Mouse (Mus musculus): ENCODE measurements at regions not wholly inside any gene's neighbourhood (a gene's known extent, or its start where the extent isn't known, plus 50 kb on each side); places are given as distances from the start of the nearest gene placed in this dataset.
A peak's percentile ranks its signal among the peaks of the same experiment; 100 is the strongest.

DNA sequence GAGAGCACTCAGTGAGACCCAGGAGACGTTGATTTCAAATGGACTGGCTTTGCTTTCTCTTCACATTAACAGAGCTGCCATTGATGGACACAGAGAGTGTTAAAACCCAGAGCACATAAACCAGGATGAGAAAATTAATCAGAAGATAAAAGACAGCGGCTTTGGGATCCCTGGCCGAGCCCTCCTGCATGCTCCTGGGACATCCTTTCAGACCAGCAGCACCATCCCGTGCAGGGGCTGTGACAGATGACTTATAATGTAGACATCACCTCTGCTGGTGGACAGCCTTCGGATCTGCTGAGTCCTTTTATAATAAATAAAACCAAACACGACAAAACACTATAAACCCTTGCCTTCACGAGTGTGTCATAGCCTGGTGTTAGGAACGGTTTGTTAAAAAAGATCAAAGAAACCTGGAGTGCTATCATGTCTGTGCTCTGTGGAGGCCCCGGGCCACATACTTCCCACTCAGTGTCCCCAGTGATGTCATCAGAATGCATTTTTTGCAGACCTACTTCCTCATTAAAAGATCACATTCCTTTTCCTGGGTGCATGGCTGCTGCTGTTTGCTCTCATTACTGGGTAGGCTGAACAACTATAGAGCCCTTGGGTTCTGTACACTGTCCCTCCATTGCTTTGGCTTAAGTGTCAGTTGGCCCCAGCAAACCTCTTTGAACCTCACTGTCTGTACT lies 130.2 kb upstream of the Serp2 start:
- WGBS: 26% methylated on average over 9 of the region's 9 CpGs
- peaks cover 14% of the 10 kb centered on the region for H3K4me1 ChIP-seq (ENCODE audit: control insufficient read depth, insufficient read depth, low read depth, low read length)
- no peak for ATAC-seq
- no peaks in the 10 kb centered on the region for H3K36me3 ChIP-seq (ENCODE audit: control insufficient read depth, insufficient read depth, low read length)
- H3K9ac ChIP-seq (ENCODE audit: low read depth, low read length): no peak overlapping the region
- H3K27me3 ChIP-seq (replicated peaks; ENCODE audit: control insufficient read depth, insufficient read depth, low read length): no peaks in the 10 kb centered on the region
- no peaks in the 10 kb centered on the region for H3K9me3 ChIP-seq (ENCODE audit: control insufficient read depth, low read length)
- no peak overlapping the region for H3K4me3 ChIP-seq (ENCODE audit: low read length)
- no peak overlapping the region for H3K27ac ChIP-seq (ENCODE audit: low read depth, low read length)
- H3K4me2 ChIP-seq (ENCODE audit: low read length): no peak overlapping the region

DNA sequence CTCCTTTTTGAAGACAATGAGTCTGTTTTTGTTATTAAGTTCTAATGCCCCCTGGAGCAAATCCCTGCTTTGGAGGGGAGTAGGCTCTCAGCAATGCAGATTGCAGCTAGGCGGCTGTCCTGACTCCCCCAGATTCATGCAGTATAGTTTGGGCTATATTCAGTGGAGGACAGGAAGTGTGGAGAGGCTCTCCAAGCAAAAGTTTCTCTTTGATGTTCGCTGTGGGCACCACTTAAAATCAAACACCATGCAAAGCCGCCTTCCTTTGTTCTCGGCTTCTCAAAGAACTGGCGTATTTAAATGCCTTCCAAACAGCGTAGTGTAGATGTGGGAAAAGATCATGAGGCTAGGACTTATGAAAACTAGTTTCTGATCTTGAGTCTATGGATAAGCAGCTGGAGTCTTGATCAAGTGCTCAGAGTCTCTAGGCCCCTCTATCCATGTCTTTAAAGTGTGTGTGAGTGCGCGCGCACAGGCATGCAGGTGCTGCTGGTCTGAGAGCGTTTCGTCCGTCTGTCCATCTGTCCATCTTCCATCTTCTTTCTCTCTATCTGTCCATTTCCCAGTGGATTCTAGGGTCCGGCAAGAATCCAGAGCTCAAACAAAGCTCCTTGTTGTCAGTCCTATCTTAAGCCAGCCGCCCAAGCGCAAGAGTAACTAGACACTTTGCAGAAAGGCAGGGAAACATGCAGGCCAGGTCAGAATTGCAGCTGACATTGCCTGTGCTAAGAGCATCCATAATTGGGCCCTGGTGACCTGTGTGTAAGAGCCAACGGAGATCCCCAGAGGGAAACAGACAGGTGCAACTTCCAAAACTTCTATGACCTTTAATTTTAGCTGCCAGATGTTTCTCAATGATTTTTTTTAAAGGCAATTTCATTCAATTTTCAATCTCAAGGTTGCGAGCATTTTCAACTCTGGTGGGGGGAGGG lies 129.4 kb upstream of the Serp2 start:
- H3K4me1 ChIP-seq (ENCODE audit: control insufficient read depth, insufficient read depth, low read depth, low read length): peaks cover 17% of the 10 kb centered on the region
- ATAC-seq: no peak
- no peaks in the 10 kb centered on the region for H3K36me3 ChIP-seq (ENCODE audit: control insufficient read depth, insufficient read depth, low read length)
- no peak overlapping the region for H3K4me2 ChIP-seq (ENCODE audit: low read length)
- no peak overlapping the region for H3K4me3 ChIP-seq (ENCODE audit: low read length)
- no peaks in the 10 kb centered on the region for H3K27me3 ChIP-seq (replicated peaks; ENCODE audit: control insufficient read depth, insufficient read depth, low read length)
- 51% methylated on average over 17 of the region's 17 CpGs for WGBS
- H3K9ac ChIP-seq (ENCODE audit: low read depth, low read length): no peak overlapping the region
- no peaks in the 10 kb centered on the region for H3K9me3 ChIP-seq (ENCODE audit: control insufficient read depth, low read length)
- H3K27ac ChIP-seq (ENCODE audit: low read depth, low read length): peak overlapping the region; percentile 11

GRCm38 (mm10) chr14:76684327-76684726 lies 127.6 kb upstream of the Serp2 start:
- no peak overlapping the region for H3K4me3 ChIP-seq (ENCODE audit: low read length)
- no peak overlapping the region for H3K9ac ChIP-seq (ENCODE audit: low read depth, low read length)
- no peaks in the 10 kb centered on the region for H3K36me3 ChIP-seq (ENCODE audit: control insufficient read depth, insufficient read depth, low read length)
- WGBS: 69% methylated on average over 2 of the region's 2 CpGs
- peaks cover 18% of the 10 kb centered on the region for H3K4me1 ChIP-seq (ENCODE audit: control insufficient read depth, insufficient read depth, low read depth, low read length)
- H3K4me2 ChIP-seq (ENCODE audit: low read length): no peak overlapping the region
- no peaks in the 10 kb centered on the region for H3K9me3 ChIP-seq (ENCODE audit: control insufficient read depth, low read length)
- no peak overlapping the region for H3K27ac ChIP-seq (ENCODE audit: low read depth, low read length)
- ATAC-seq: no peak
- no peaks in the 10 kb centered on the region for H3K27me3 ChIP-seq (replicated peaks; ENCODE audit: control insufficient read depth, insufficient read depth, low read length)

DNA sequence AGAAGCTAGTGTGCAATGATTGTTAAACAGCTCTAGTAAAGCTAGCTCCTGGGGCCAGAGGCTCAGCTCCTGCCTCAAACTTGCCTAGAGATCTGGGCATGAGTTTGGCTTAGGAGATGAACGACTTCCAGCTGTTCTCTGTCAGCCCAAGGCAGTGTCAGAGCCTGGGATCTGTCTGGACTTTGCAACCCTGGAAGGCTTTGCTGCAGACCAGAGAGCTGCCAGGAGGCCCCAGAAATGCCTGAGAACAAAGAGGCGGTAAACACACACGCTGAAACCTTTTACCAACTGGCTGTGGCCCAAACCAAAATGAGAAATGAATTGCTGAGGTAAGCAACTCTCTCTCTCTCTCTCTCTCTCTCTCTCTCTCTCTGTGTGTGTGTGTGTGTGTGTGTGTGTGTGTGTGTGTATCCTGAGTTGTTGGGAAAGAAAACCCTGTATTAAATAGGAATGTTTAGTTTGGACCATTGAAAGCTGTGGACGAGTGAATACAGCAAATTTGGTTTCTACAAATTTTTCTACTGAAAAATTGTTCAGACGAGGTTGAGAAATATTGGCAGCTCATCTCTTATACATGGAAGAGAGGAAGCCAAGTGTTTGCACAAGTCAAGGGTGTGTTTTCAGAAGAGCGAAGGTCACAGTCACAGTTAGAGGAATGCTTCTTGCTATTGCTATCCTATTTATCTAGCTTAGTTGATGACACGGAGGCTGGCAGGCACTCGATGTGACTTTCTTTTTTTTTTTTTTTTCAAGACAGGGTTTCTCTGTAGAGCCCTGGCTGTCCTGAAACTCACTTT lies 125.1 kb upstream of the Serp2 start:
- ATAC-seq: peak; percentile 64; the same call in 1 of the 2 replicates
- no peak overlapping the region for H3K4me2 ChIP-seq (ENCODE audit: low read length)
- H3K27ac ChIP-seq (ENCODE audit: low read depth, low read length): peak overlapping the region; percentile 36; the same call in 1 of the 2 replicates
- WGBS: 44% methylated on average over 8 of the region's 8 CpGs
- no peaks in the 10 kb centered on the region for H3K9me3 ChIP-seq (ENCODE audit: control insufficient read depth, low read length)
- H3K27me3 ChIP-seq (replicated peaks; ENCODE audit: control insufficient read depth, insufficient read depth, low read length): no peaks in the 10 kb centered on the region
- H3K9ac ChIP-seq (ENCODE audit: low read depth, low read length): no peak overlapping the region
- H3K4me3 ChIP-seq (ENCODE audit: low read length): no peak overlapping the region
- H3K4me1 ChIP-seq (ENCODE audit: control insufficient read depth, insufficient read depth, low read depth, low read length): peaks cover 9% of the 10 kb centered on the region; the same call in 1 of the 2 replicates
- H3K36me3 ChIP-seq (ENCODE audit: control insufficient read depth, insufficient read depth, low read length): no peaks in the 10 kb centered on the region

GRCm38 (mm10) chr14:76678512-76679134 lies 121.9 kb upstream of the Serp2 start:
- no peak for ATAC-seq
- WGBS: 12% methylated on average over 5 of the region's 5 CpGs
- Histone ChIP-seq H3K4me3 (ENCODE audit: low read length) (no peak overlapping the region), H3K9me3 (ENCODE audit: control insufficient read depth, low read length) (no peaks in the 10 kb centered on the region), H3K27me3 (replicated peaks; ENCODE audit: control insufficient read depth, insufficient read depth, low read length) (no peaks in the 10 kb centered on the region), H3K9ac (ENCODE audit: low read depth, low read length) (no peak overlapping the region), H3K27ac (ENCODE audit: low read depth, low read length) (no peak overlapping the region), H3K4me1 (ENCODE audit: control insufficient read depth, insufficient read depth, low read depth, low read length) (peaks cover 4% of the 10 kb centered on the region; the same call in 1 of the 2 replicates), H3K4me2 (ENCODE audit: low read length) (no peak overlapping the region), H3K36me3 (ENCODE audit: control insufficient read depth, insufficient read depth, low read length) (no peaks in the 10 kb centered on the region)

DNA sequence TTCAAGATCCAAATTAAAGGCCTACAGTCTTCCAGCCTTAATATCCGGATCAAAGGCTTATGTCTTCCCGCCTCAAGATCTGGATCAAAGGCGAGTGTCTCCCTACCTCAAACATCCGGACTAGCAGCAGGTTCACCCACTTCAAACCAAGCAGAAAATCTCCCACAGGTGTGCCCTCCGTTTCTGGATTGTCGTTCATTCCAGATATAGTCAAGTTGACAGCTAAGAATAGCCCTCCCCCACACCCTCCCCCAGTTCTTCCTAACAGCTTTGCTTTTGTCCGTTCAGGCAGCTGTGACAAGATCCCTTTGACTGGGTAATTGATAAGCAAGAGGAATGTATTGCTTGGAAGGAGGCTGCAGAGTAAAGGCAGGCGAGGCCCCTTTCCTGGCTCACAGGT lies 118.3 kb upstream of the Serp2 start:
- Histone ChIP-seq H3K4me2 (ENCODE audit: low read length) (no peak overlapping the region), H3K27me3 (replicated peaks; ENCODE audit: control insufficient read depth, insufficient read depth, low read length) (no peaks in the 10 kb centered on the region), H3K4me1 (ENCODE audit: control insufficient read depth, insufficient read depth, low read depth, low read length) (no peaks in the 10 kb centered on the region; the same call in 1 of the 2 replicates), H3K9me3 (ENCODE audit: control insufficient read depth, low read length) (no peaks in the 10 kb centered on the region), H3K9ac (ENCODE audit: low read depth, low read length) (no peak overlapping the region), H3K27ac (ENCODE audit: low read depth, low read length) (no peak overlapping the region), H3K4me3 (ENCODE audit: low read length) (no peak overlapping the region), H3K36me3 (ENCODE audit: control insufficient read depth, insufficient read depth, low read length) (no peaks in the 10 kb centered on the region)
- 42% methylated on average over 8 of the region's 8 CpGs for WGBS
- no peak for ATAC-seq

DNA sequence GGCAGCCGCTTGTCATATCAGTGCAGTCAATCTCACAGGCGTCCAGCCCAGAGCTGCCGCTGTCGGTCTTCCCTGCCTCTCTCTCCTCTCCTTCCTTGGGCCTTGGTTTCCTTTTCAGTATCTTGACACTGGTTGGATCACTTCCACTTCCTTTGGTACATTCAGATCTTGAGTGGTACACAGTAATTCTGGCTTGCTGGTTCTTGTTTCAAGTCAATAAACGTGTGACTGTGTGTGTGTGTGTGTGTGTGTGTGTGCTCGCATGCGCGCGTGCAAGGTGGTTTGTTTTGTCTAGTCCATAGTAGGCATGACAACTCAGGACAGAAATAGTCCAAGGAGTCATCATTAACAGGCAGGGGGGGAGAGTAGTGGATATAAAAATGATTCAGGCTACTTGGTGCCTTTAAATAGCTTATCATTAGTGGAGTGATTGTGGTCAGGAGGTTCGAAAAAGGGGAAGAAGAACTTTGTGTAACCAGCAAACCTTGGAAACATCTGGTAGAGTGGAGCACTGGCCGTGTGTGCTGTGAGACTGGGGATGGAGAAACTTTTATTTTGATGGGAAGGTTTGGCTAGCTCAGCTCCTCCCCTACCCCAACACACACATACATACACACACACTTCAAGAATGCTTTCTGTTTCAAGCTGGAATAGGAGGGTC lies 117.1 kb upstream of the Serp2 start:
- no peaks in the 10 kb centered on the region; the same call in 1 of the 2 replicates for H3K4me1 ChIP-seq (ENCODE audit: control insufficient read depth, insufficient read depth, low read depth, low read length)
- H3K4me2 ChIP-seq (ENCODE audit: low read length): no peak overlapping the region
- no peaks in the 10 kb centered on the region for H3K27me3 ChIP-seq (replicated peaks; ENCODE audit: control insufficient read depth, insufficient read depth, low read length)
- 78% methylated on average over 11 of the region's 11 CpGs for WGBS
- no peak overlapping the region for H3K4me3 ChIP-seq (ENCODE audit: low read length)
- no peaks in the 10 kb centered on the region for H3K9me3 ChIP-seq (ENCODE audit: control insufficient read depth, low read length)
- no peak for ATAC-seq
- no peak overlapping the region for H3K9ac ChIP-seq (ENCODE audit: low read depth, low read length)
- no peaks in the 10 kb centered on the region for H3K36me3 ChIP-seq (ENCODE audit: control insufficient read depth, insufficient read depth, low read length)
- no peak overlapping the region for H3K27ac ChIP-seq (ENCODE audit: low read depth, low read length)

DNA sequence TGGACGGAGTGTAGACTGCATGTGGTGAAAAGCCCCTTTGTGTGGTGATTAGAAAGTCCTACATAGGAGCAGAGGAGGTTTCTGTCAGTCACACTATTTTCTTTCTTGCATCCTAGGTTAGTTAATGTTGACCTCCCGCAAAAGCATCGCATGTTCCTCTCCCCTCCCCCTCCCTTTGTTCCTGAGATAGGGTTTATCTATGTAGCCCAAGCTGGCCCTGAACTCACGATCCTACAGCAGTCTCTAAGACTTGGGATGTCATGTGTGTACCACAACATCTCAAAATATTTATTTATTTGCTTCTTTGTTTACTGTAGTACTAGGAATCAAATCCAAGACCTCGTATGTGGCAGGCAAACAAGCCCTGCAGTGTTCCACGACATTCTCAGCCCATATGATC lies 116.2 kb upstream of the Serp2 start:
- Histone ChIP-seq H3K4me2 (ENCODE audit: low read length) (no peak overlapping the region), H3K4me3 (ENCODE audit: low read length) (no peak overlapping the region), H3K27ac (ENCODE audit: low read depth, low read length) (no peak overlapping the region), H3K4me1 (ENCODE audit: control insufficient read depth, insufficient read depth, low read depth, low read length) (no peaks in the 10 kb centered on the region), H3K27me3 (replicated peaks; ENCODE audit: control insufficient read depth, insufficient read depth, low read length) (no peaks in the 10 kb centered on the region), H3K9me3 (ENCODE audit: control insufficient read depth, low read length) (no peaks in the 10 kb centered on the region), H3K36me3 (ENCODE audit: control insufficient read depth, insufficient read depth, low read length) (no peaks in the 10 kb centered on the region), H3K9ac (ENCODE audit: low read depth, low read length) (no peak overlapping the region)
- ATAC-seq: no peak
- 66% methylated on average over 6 of the region's 6 CpGs for WGBS

Data from hindbrain, embryonic 16.5 days (tissue).